Mouse (Mus musculus) adrenal gland, postnatal 25 days (tissue): ENCODE results near the gene Ttc7. TPM values are rescaled to one million over a fixed set of nuclear protein-coding genes. Genes with fewer than 3 reads are reported as not detected.

Experiments used
- total RNA-seq: library from RNA; stranded (reverse); gene quantifications from 2 replicates; pipeline ENCODE4 v1.2.3, GENCODE M21; 2021

Gene Ttc7
- total RNA-seq, 1 experiment from 2014 or later = 12.3 TPM

Other genes starting within 250 kb of the Ttc7 start
- gene Socs5, start 175.2 kb upstream of the Ttc7 start, total RNA-seq = 82.7 and 83.4 TPM in 2 replicates
- 264 and 267 TPM in 2 replicates for gene Mcfd2, start 17.0 kb upstream of the Ttc7 start, total RNA-seq
- not detected in 2 replicates for gene Stpg4, start 144.9 kb downstream of the Ttc7 start, total RNA-seq
- gene Calm2, start 164.0 kb downstream of the Ttc7 start, total RNA-seq = 525 and 582 TPM in 2 replicates